Mouse (Mus musculus): Measurements from ENCODE around the gene Tigd2. TPM values are rescaled to one million over a fixed set of nuclear protein-coding genes. Genes with fewer than 3 reads are reported as not detected.

The Tigd2 gene
- total and polyA plus RNA-seq, 3 experiments = 2.2 to 13.6 (median 9.6) TPM

DNA sequence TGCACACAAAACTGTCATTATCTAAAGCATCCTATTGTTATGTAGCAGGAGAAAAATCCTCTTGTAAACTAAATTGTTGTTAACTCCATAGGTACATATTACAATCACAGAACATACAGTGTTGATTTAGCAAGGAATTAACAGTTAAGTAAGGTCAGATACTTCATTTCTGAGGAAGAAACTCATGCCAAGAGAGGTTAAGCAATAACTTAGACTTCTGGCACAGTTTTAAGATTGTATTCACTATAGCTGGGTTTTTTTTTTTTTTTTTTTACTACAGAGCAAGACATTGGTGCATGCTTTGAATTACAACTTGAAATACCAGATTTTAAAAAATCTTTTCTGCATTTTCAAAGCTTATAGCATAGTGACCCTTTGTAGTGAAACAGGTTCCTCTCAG lies 24.5 kb downstream of the Tigd2 start:
- no peaks in the 10 kb centered on the region for H3K79me2 ChIP-seq (replicated peaks; ENCODE audit: control insufficient read depth, insufficient read depth, low read length)
- no peaks in the 10 kb centered on the region for H3K27me3 ChIP-seq (ENCODE audit: control insufficient read depth, insufficient read depth, low read length)
- no peak for TF ChIP-seq CTCF (IDR thresholded peaks at IDR 0.05)
- no peak for TF ChIP-seq POLR2A (IDR thresholded peaks at IDR 0.05; ENCODE audit: insufficient read depth, low read depth, low read length)
- no peak for TF ChIP-seq EP300 (IDR thresholded peaks at IDR 0.05; ENCODE audit: insufficient read depth, low read depth, low read length)
- H3K4me1 ChIP-seq (ENCODE audit: control insufficient read depth, insufficient read depth, low read length) = no peaks in the 10 kb centered on the region; the same call in 1 of the 2 replicates
- intact Hi-C loops (cut with DNase I) = no loop called here
- H3K4me3 ChIP-seq = no peak overlapping the region
- no peak for DNase-seq
- no peaks in the 10 kb centered on the region for H3K36me3 ChIP-seq (ENCODE audit: control insufficient read depth, insufficient read depth, low read length)
- no peak overlapping the region for H3K9ac ChIP-seq (ENCODE audit: low read depth, low read length)
- H3K27ac ChIP-seq = no peak overlapping the region

- Histone ChIP-seq H3K36me3 (ENCODE audit: control insufficient read depth, insufficient read depth, low read length) (no peaks in the 10 kb centered on the region), H3K27me3 (ENCODE audit: control insufficient read depth, insufficient read depth, low read length) (no peaks in the 10 kb centered on the region), H3K4me1 (ENCODE audit: control insufficient read depth, insufficient read depth, low read length) (no peaks in the 10 kb centered on the region; the same call in 1 of the 2 replicates), H3K9ac (ENCODE audit: low read depth, low read length) (no peak overlapping the region), H3K79me2 (replicated peaks; ENCODE audit: control insufficient read depth, insufficient read depth, low read length) (no peaks in the 10 kb centered on the region), H3K27ac (no peak overlapping the region), H3K4me3 (no peak overlapping the region)
- intact Hi-C loops (cut with DNase I) = no loop called here
- no peak for TF ChIP-seq EP300 (IDR thresholded peaks at IDR 0.05; ENCODE audit: insufficient read depth, low read depth, low read length)
- no peak for TF ChIP-seq POLR2A (IDR thresholded peaks at IDR 0.05; ENCODE audit: insufficient read depth, low read depth, low read length)
- no peak for TF ChIP-seq CTCF (IDR thresholded peaks at IDR 0.05)
- no peak for DNase-seq
Measured at GRCm38 (mm10) chr6:59233651-59234050, 25.0 kb downstream of the Tigd2 start.

DNA sequence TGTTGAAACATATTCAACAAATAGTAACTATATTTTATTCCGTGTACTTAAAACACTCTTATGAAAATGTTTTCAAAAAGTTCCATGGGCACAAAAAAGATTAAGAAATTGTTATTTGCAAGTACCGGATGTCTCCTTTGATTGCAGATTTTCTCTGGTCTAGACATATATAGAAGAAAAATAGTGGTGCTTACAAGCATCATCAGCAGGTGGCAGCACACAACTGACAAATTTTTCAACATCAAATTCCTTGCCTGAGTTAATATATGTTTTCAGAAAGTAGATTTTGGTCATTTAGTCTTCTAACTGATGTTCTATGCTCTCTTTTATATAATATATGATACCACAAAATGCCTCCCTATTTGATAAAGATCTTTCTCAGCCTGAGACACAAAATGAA lies 41.0 kb downstream of the Tigd2 start:
- intact Hi-C loops (cut with DNase I) = loop anchor here (1.0 kb wide), 1 partner anchor 234 kb away; no protein-coding TSS in a partner anchor
- DNase-seq = peak in 1 of 2 experiments; percentile 23
- H3K27ac ChIP-seq = no peak overlapping the region
- no peak overlapping the region for H3K9ac ChIP-seq (ENCODE audit: low read depth, low read length)
- H3K4me1 ChIP-seq (ENCODE audit: control insufficient read depth, insufficient read depth, low read length) = no peaks in the 10 kb centered on the region
- WGBS = 11% methylated on average over 2 of the region's 2 CpGs
- TF ChIP-seq EP300 (IDR thresholded peaks at IDR 0.05; ENCODE audit: insufficient read depth, low read depth, low read length) (no peak), CTCF (IDR thresholded peaks at IDR 0.05) (peak; percentile 78), POLR2A (IDR thresholded peaks at IDR 0.05; ENCODE audit: insufficient read depth, low read depth, low read length) (no peak)
- no peaks in the 10 kb centered on the region for H3K36me3 ChIP-seq (ENCODE audit: control insufficient read depth, insufficient read depth, low read length)
- H3K27me3 ChIP-seq (ENCODE audit: control insufficient read depth, insufficient read depth, low read length) = no peaks in the 10 kb centered on the region
- no peak overlapping the region for H3K4me3 ChIP-seq
- H3K79me2 ChIP-seq (replicated peaks; ENCODE audit: control insufficient read depth, insufficient read depth, low read length) = no peaks in the 10 kb centered on the region

- H3K36me3 ChIP-seq (ENCODE audit: control insufficient read depth, insufficient read depth, low read length) = no peaks in the 10 kb centered on the region
- H3K27me3 ChIP-seq (ENCODE audit: control insufficient read depth, insufficient read depth, low read length) = no peaks in the 10 kb centered on the region
- H3K4me3 ChIP-seq = no peak overlapping the region
- no peak overlapping the region for H3K9ac ChIP-seq (ENCODE audit: low read depth, low read length)
- H3K27ac ChIP-seq = no peak overlapping the region
- DNase-seq = no peak
- no peaks in the 10 kb centered on the region for H3K4me1 ChIP-seq (ENCODE audit: control insufficient read depth, insufficient read depth, low read length)
- TF ChIP-seq POLR2A (IDR thresholded peaks at IDR 0.05; ENCODE audit: insufficient read depth, low read depth, low read length) (no peak), CTCF (IDR thresholded peaks at IDR 0.05) (no peak), EP300 (IDR thresholded peaks at IDR 0.05; ENCODE audit: insufficient read depth, low read depth, low read length) (no peak)
- intact Hi-C loops (cut with DNase I) = no loop called here
- H3K79me2 ChIP-seq (replicated peaks; ENCODE audit: control insufficient read depth, insufficient read depth, low read length) = no peaks in the 10 kb centered on the region
Measured at GRCm38 (mm10) chr6:59250536-59250935, 41.9 kb downstream of the Tigd2 start.

GRCm38 (mm10) chr6:59255909-59256308 lies 47.2 kb downstream of the Tigd2 start:
- no peaks in the 10 kb centered on the region for H3K79me2 ChIP-seq (replicated peaks; ENCODE audit: control insufficient read depth, insufficient read depth, low read length)
- intact Hi-C loops (cut with DNase I) = no loop called here
- no peak overlapping the region for H3K4me3 ChIP-seq
- no peak for TF ChIP-seq CTCF (IDR thresholded peaks at IDR 0.05)
- no peak for TF ChIP-seq POLR2A (IDR thresholded peaks at IDR 0.05; ENCODE audit: insufficient read depth, low read depth, low read length)
- no peak for TF ChIP-seq EP300 (IDR thresholded peaks at IDR 0.05; ENCODE audit: insufficient read depth, low read depth, low read length)
- peak; percentile 41 to 53 for DNase-seq
- no peaks in the 10 kb centered on the region for H3K27me3 ChIP-seq (ENCODE audit: control insufficient read depth, insufficient read depth, low read length)
- WGBS = 40% methylated on average over 1 of the region's 1 CpGs
- no peak overlapping the region for H3K9ac ChIP-seq (ENCODE audit: low read depth, low read length)
- no peaks in the 10 kb centered on the region for H3K4me1 ChIP-seq (ENCODE audit: control insufficient read depth, insufficient read depth, low read length)
- no peak overlapping the region for H3K27ac ChIP-seq
- H3K36me3 ChIP-seq (ENCODE audit: control insufficient read depth, insufficient read depth, low read length) = no peaks in the 10 kb centered on the region

Other genes with a start within 250 kb of the Tigd2 start
- gene Fam13a, start 184.3 kb upstream of the Tigd2 start, total RNA-seq (2021) = 10 to 100 TPM; 16.4 to 26.5 TPM
- 5.1 and 6.6 TPM in 2 replicates for gene Fam13a, start 184.3 kb upstream of the Tigd2 start, polyA plus RNA-seq (2012; rRNA removed)
- gene Gprin3, start 217.4 kb downstream of the Tigd2 start, total RNA-seq (2021) = under 1 TPM; 0.34 to 0.37 TPM
- 0.12 and 0.27 TPM in 2 replicates for gene Gprin3, start 217.4 kb downstream of the Tigd2 start, polyA plus RNA-seq (2012; rRNA removed)